Mouse (Mus musculus): ENCODE measurements around the gene 4933428G20Rik. TPM values are rescaled to one million over a fixed set of nuclear protein-coding genes. Genes with fewer than 3 reads are reported as not detected.

The 4933428G20Rik gene
- polyA plus RNA-seq, 1 experiment from 2014 or later, result 0.32 TPM

- H3K9me3 ChIP-seq (ENCODE audit: low read length), result no peaks in the 10 kb centered on the region
- peaks cover 22% of the 10 kb centered on the region; the same call in 1 of the 2 replicates for H3K36me3 ChIP-seq (ENCODE audit: insufficient read depth, low read length)
- DNase-seq (ENCODE audit: low spot score) (peak; percentile 82), ATAC-seq (peak; percentile 19; the same call in 1 of the 2 replicates)
- no peak overlapping the region for H3K27ac ChIP-seq (ENCODE audit: low read length)
- H3K4me2 ChIP-seq (replicated peaks; ENCODE audit: low read depth, low read length), result no peak overlapping the region
- no peaks in the 10 kb centered on the region for H3K27me3 ChIP-seq (replicated peaks; ENCODE audit: insufficient read depth, low read length)
- no peak overlapping the region for H3K9ac ChIP-seq (replicated peaks; ENCODE audit: low read depth)
- no peaks in the 10 kb centered on the region for H3K4me1 ChIP-seq (ENCODE audit: insufficient read depth, low read depth, low read length)
- 64% methylated on average over 8 of the region's 8 CpGs for WGBS
- peak; percentile 80 for TF ChIP-seq CTCF (IDR thresholded peaks at IDR 0.05)
- no peak for TF ChIP-seq EP300 (IDR thresholded peaks at IDR 0.05)
- no peak overlapping the region for H3K4me3 ChIP-seq (ENCODE audit: low read depth, low read length)
Observed at GRCm38 (mm10) chr11:97476334-97477095, 23.6 kb downstream of the 4933428G20Rik start.

GRCm38 (mm10) chr11:97471276-97471675, 28.9 kb downstream of the 4933428G20Rik start:
- H3K27ac ChIP-seq (ENCODE audit: low read length), result no peak overlapping the region
- no peaks in the 10 kb centered on the region for H3K27me3 ChIP-seq (replicated peaks; ENCODE audit: insufficient read depth, low read length)
- no peak for ATAC-seq
- no peak overlapping the region for H3K4me3 ChIP-seq (ENCODE audit: low read depth, low read length)
- no peaks in the 10 kb centered on the region for H3K4me1 ChIP-seq (ENCODE audit: insufficient read depth, low read depth, low read length)
- H3K9ac ChIP-seq (replicated peaks; ENCODE audit: low read depth), result no peak overlapping the region
- peaks cover 29% of the 10 kb centered on the region for H3K36me3 ChIP-seq (ENCODE audit: insufficient read depth, low read length)
- no peak for TF ChIP-seq CTCF (IDR thresholded peaks at IDR 0.05)
- no peak for TF ChIP-seq EP300 (IDR thresholded peaks at IDR 0.05)
- no peaks in the 10 kb centered on the region for H3K9me3 ChIP-seq (ENCODE audit: low read length)
- DNase-seq (ENCODE audit: low spot score), result no peak
- no peak overlapping the region for H3K4me2 ChIP-seq (replicated peaks; ENCODE audit: low read depth, low read length)
- WGBS, result 92% methylated on average over 6 of the region's 6 CpGs

- 96% methylated on average over 7 of the region's 7 CpGs for WGBS
- Histone ChIP-seq H3K36me3 (ENCODE audit: insufficient read depth, low read length) (peaks cover 27% of the 10 kb centered on the region), H3K4me2 (replicated peaks; ENCODE audit: low read depth, low read length) (no peak overlapping the region)
Observed at GRCm38 (mm10) chr11:97469828-97470227, 30.3 kb downstream of the 4933428G20Rik start.

GRCm38 (mm10) chr11:97468639-97469287, 31.4 kb downstream of the 4933428G20Rik start:
- TF ChIP-seq EP300 (IDR thresholded peaks at IDR 0.05) (no peak), CTCF (IDR thresholded peaks at IDR 0.05) (peak; percentile 98)
- 49% methylated on average over 14 of the region's 14 CpGs for WGBS
- H3K27ac ChIP-seq (ENCODE audit: low read length), result 0 out of 2 replicates have a peak overlapping the region, but pooled peaks have one; percentile 43
- peak; percentile 93 for DNase-seq (ENCODE audit: low spot score)
- no peaks in the 10 kb centered on the region for H3K9me3 ChIP-seq (ENCODE audit: low read length)
- no peak overlapping the region for H3K9ac ChIP-seq (replicated peaks; ENCODE audit: low read depth)
- H3K36me3 ChIP-seq (ENCODE audit: insufficient read depth, low read length), result peaks cover 37% of the 10 kb centered on the region
- no peaks in the 10 kb centered on the region for H3K4me1 ChIP-seq (ENCODE audit: insufficient read depth, low read depth, low read length)
- no peak overlapping the region for H3K4me2 ChIP-seq (replicated peaks; ENCODE audit: low read depth, low read length)
- peak; percentile 72 for ATAC-seq
- H3K4me3 ChIP-seq (ENCODE audit: low read depth, low read length), result no peak overlapping the region
- H3K27me3 ChIP-seq (replicated peaks; ENCODE audit: insufficient read depth, low read length), result no peaks in the 10 kb centered on the region

More at GRCm38 (mm10) chr11:97469828-97470227, 30.3 kb downstream of the 4933428G20Rik start:
- no peaks in the 10 kb centered on the region for H3K4me1 ChIP-seq (ENCODE audit: insufficient read depth, low read depth, low read length)
- no peaks in the 10 kb centered on the region for H3K9me3 ChIP-seq (ENCODE audit: low read length)
- H3K27ac ChIP-seq (ENCODE audit: low read length), result no peak overlapping the region
- TF ChIP-seq CTCF (IDR thresholded peaks at IDR 0.05) (no peak), EP300 (IDR thresholded peaks at IDR 0.05) (no peak)
- no peaks in the 10 kb centered on the region for H3K27me3 ChIP-seq (replicated peaks; ENCODE audit: insufficient read depth, low read length)
- ATAC-seq (no peak), DNase-seq (ENCODE audit: low spot score) (no peak)
- H3K4me3 ChIP-seq (ENCODE audit: low read depth, low read length), result no peak overlapping the region
- H3K9ac ChIP-seq (replicated peaks; ENCODE audit: low read depth), result no peak overlapping the region

GRCm38 (mm10) chr11:97466444-97467160, 33.5 kb downstream of the 4933428G20Rik start:
- Histone ChIP-seq H3K27ac (ENCODE audit: low read length) (no peak overlapping the region), H3K4me2 (replicated peaks; ENCODE audit: low read depth, low read length) (no peak overlapping the region), H3K9ac (replicated peaks; ENCODE audit: low read depth) (no peak overlapping the region), H3K9me3 (ENCODE audit: low read length) (no peaks in the 10 kb centered on the region), H3K4me1 (ENCODE audit: insufficient read depth, low read depth, low read length) (no peaks in the 10 kb centered on the region), H3K36me3 (ENCODE audit: insufficient read depth, low read length) (peaks cover 41% of the 10 kb centered on the region), H3K4me3 (ENCODE audit: low read depth, low read length) (no peak overlapping the region), H3K27me3 (replicated peaks; ENCODE audit: insufficient read depth, low read length) (no peaks in the 10 kb centered on the region)
- WGBS, result 70% methylated on average over 10 of the region's 10 CpGs
- no peak for ATAC-seq
- TF ChIP-seq EP300 (IDR thresholded peaks at IDR 0.05), result no peak
- no peak for TF ChIP-seq CTCF (IDR thresholded peaks at IDR 0.05)
- DNase-seq (ENCODE audit: low spot score), result no peak

GRCm38 (mm10) chr11:97465957-97466356, 34.2 kb downstream of the 4933428G20Rik start:
- DNase-seq (ENCODE audit: low spot score) (no peak), ATAC-seq (no peak)
- no peaks in the 10 kb centered on the region for H3K9me3 ChIP-seq (ENCODE audit: low read length)
- H3K4me2 ChIP-seq (replicated peaks; ENCODE audit: low read depth, low read length), result no peak overlapping the region
- no peak overlapping the region for H3K9ac ChIP-seq (replicated peaks; ENCODE audit: low read depth)
- H3K27ac ChIP-seq (ENCODE audit: low read length), result no peak overlapping the region
- whole genome bisulfite sequencing, result 88% methylated on average over 12 of the region's 12 CpGs
- TF ChIP-seq CTCF (IDR thresholded peaks at IDR 0.05) (no peak), EP300 (IDR thresholded peaks at IDR 0.05) (no peak)
- H3K27me3 ChIP-seq (replicated peaks; ENCODE audit: insufficient read depth, low read length), result no peaks in the 10 kb centered on the region
- H3K4me3 ChIP-seq (ENCODE audit: low read depth, low read length), result no peak overlapping the region
- H3K36me3 ChIP-seq (ENCODE audit: insufficient read depth, low read length), result peaks cover 42% of the 10 kb centered on the region
- H3K4me1 ChIP-seq (ENCODE audit: insufficient read depth, low read depth, low read length), result no peaks in the 10 kb centered on the region

All from lung, postnatal 0 days (tissue).